Mouse (Mus musculus) neural tube, embryonic 11.5 days (tissue): ENCODE measurements around the gene Adora2a. TPM values are rescaled to one million over a fixed set of nuclear protein-coding genes. Genes with fewer than 3 reads are reported as not detected.
A peak's percentile ranks its signal among the peaks of the same experiment; 100 is the strongest.
"Not testable (repeated sequence)": the region's sequence is repeated elsewhere in the genome, so short reads cannot be mapped to it uniquely, and the experiment has no call there.

Experiments used
- ATAC-seq: fragments of 200-750 bp; cut with Nextera tagmentation; 2 replicates; pipeline ENCODE4 v1.8.0; 2017; ENCODE audit warnings: moderate number of reproducible peaks, mild to moderate bottlenecking, moderate TSS enrichment, moderate library complexity; ENCODE audit not compliant: insufficient read depth, low FRiP score, low TSS enrichment
- DNase-seq: peaks from one replicate; pipeline ENCODE4 v3.0.0-alpha.2; 2015; ENCODE audit warnings: low spot score
- H3K27ac ChIP-seq: fragments of 300-500 bp; sonication (generic); 2 replicates; pipeline ENCODE4 v1.5.1; 2014; ENCODE audit warnings: low read depth, mild to moderate bottlenecking, low read length
- H3K27me3 ChIP-seq: fragments of 300-500 bp; sonication (generic); 2 replicates; pipeline ENCODE4 v1.6.1; 2014; ENCODE audit warnings: mild to moderate bottlenecking, low read length, mixed read lengths; ENCODE audit not compliant: control insufficient read depth, insufficient read depth
- H3K36me3 ChIP-seq: fragments of 300-500 bp; sonication (generic); 2 replicates; pipeline ENCODE4 v1.6.1; 2014; ENCODE audit warnings: mild to moderate bottlenecking, low read length, moderate library complexity, mixed read lengths; ENCODE audit not compliant: control insufficient read depth, insufficient read depth
- H3K4me1 ChIP-seq: fragments of 300-500 bp; sonication (generic); 2 replicates; pipeline ENCODE4 v1.6.1; 2014; ENCODE audit warnings: low read length, mixed read lengths; ENCODE audit not compliant: control insufficient read depth, insufficient read depth
- H3K4me2 ChIP-seq: fragments of 300-500 bp; sonication (generic); 2 replicates; pipeline ENCODE4 v1.6.1; 2014; ENCODE audit warnings: low read depth, mild to moderate bottlenecking, moderate library complexity
- H3K4me3 ChIP-seq: fragments of 300-500 bp; sonication (generic); 2 replicates; pipeline ENCODE4 v1.5.1; 2014; ENCODE audit warnings: low read depth, low read length
- H3K9ac ChIP-seq: fragments of 300-500 bp; sonication (generic); 2 replicates; pipeline ENCODE4 v1.6.1; 2014; ENCODE audit warnings: mild to moderate bottlenecking, low read length
- H3K9me3 ChIP-seq: fragments of 300-500 bp; sonication (generic); 2 replicates; pipeline ENCODE4 v1.6.1; 2016; ENCODE audit warnings: low read length; ENCODE audit not compliant: control insufficient read depth
- WGBS: fragments of 180-500 bp; shearing (Covaris S2); extraction: QIAGEN DNeasy Blood & Tissue Kit; methylation state at CpG from one replicate; pipeline ENCODE4 v1.1.7; 2014; 5-methylcytosine and 5-hydroxymethylcytosine counted together
- polyA plus RNA-seq: library from polyadenylated mRNA; unstranded; fragments of >200 nt; fragmentation: Nextera tagmentation; extraction: Ambion mirVana; gene quantifications from 2 replicates; pipeline ENCODE4 v1.2.1, GENCODE M21; 2014

The Adora2a gene
- polyA plus RNA-seq, 1 experiment from 2014 or later: 4.5 TPM

DNA sequence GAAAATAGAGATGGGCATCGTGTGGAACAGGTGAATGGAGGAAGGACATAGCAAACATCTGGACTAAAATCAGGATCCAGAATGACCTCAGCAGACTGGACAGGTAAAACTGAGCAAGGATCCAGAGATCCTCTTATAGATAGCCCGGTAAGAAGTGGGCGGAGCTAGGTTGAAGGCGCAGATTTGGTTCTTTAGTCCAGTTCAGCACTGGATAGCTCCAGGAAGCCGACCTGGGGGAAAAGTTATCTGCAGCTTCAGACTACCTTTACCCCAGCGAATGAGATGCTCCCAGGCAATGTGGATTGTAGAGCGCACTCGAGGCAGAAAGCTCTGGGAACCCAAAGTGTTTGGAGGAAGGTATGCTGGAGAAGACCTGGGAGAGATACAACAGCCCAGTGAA, 25.3 kb downstream of the Adora2a start:
- Histone ChIP-seq H3K36me3 (no peaks in the 10 kb centered on the region), H3K4me1 (no peaks in the 10 kb centered on the region), H3K4me3 (no peak overlapping the region), H3K27me3 (no peaks in the 10 kb centered on the region), H3K4me2 (no peak overlapping the region), H3K27ac (no peak overlapping the region), H3K9ac (no peak overlapping the region), H3K9me3 (no peaks in the 10 kb centered on the region)
- WGBS: 41% methylated on average over 8 of the region's 8 CpGs
- ATAC-seq: no peak
- no peak for DNase-seq

DNA sequence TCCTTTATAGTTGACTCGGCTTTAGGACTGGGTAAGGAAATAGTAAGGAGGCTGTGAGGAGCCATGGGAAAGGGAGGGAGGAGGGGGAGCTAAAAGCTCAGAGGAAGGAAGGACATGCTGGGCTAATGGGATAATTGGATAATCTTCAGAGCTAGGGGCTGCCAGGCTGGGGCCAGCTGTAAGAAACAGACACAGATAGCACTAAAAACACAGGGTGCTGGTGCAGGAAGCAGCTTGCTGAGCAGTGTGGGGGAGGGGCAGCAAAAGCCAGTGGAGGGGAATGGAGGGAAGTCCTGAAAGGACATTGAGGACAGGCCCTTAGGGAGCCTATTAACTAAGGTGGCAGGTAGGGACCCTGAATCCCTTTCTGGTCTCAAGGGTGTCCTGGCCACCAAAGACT, 27.9 kb downstream of the Adora2a start:
- DNase-seq, H3K4me2 ChIP-seq, H3K9me3 ChIP-seq, H3K4me3 ChIP-seq, H3K4me1 ChIP-seq, ATAC-seq, H3K36me3 ChIP-seq, H3K27me3 ChIP-seq, H3K9ac ChIP-seq, H3K27ac ChIP-seq: not testable (repeated sequence)
- WGBS: 83% methylated on average over 1 of the region's 1 CpGs

DNA sequence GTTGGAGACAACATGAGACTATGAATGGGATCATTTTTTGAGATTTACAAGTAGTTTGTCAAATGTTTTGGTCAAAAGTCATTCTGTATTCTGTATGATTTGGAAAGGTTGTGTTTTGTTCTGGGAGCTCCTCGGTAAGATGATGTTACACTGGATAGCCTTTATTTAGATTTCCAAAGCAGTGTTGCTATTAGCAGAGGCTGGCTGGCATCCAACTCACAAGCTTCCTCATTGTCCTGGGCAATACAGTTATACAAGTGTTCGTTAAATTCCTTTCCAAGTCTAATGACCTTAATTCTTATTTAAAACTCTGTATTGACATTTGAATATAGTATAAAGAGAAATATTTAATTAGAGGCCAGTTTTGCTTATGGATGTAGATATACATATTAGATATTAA, 28.6 kb downstream of the Adora2a start:
- H3K9me3 ChIP-seq: no peaks in the 10 kb centered on the region
- no peaks in the 10 kb centered on the region for H3K27me3 ChIP-seq
- 92% methylated on average over 2 of the region's 2 CpGs for WGBS
- DNase-seq (no peak), ATAC-seq (no peak)
- H3K4me3 ChIP-seq: no peak overlapping the region
- no peak overlapping the region for H3K4me2 ChIP-seq
- no peak overlapping the region for H3K9ac ChIP-seq
- no peak overlapping the region for H3K27ac ChIP-seq
- H3K36me3 ChIP-seq: no peaks in the 10 kb centered on the region
- no peaks in the 10 kb centered on the region for H3K4me1 ChIP-seq

DNA sequence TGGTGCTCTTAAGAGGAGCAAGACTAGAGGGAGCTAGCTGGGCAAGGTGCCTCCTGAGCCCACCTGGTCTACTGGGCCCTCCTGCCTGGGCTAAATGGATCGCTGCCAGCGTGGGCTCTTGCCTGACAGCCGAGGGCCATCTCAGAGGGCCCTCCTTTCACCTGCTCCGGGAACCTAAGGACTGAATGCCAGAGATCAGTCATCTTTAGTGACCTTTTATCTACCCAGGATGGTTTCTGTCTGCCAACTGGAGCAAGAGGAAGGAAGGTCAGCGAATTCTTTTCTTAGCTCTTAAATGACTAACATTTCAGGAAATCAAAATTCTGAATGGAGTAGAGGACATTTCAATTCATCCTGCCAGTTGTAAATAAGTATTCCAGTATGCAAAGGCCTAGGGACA, 33.9 kb downstream of the Adora2a start:
- DNase-seq: no peak
- 88% methylated on average over 5 of the region's 5 CpGs for WGBS

GRCm38 (mm10) chr10:75352541-75352940, 35.9 kb downstream of the Adora2a start:
- ATAC-seq (no peak), DNase-seq (no peak)
- Histone ChIP-seq H3K9ac (no peak overlapping the region), H3K4me2 (no peak overlapping the region), H3K9me3 (no peaks in the 10 kb centered on the region), H3K27me3 (no peaks in the 10 kb centered on the region), H3K4me3 (no peak overlapping the region), H3K4me1 (no peaks in the 10 kb centered on the region), H3K36me3 (no peaks in the 10 kb centered on the region), H3K27ac (no peak overlapping the region)
- 95% methylated on average over 12 of the region's 12 CpGs for WGBS

More for the DNA sequence above, 33.9 kb downstream of the Adora2a start:
- ATAC-seq: no peak
- Histone ChIP-seq H3K9me3 (no peaks in the 10 kb centered on the region), H3K4me2 (no peak overlapping the region), H3K36me3 (no peaks in the 10 kb centered on the region), H3K4me1 (no peaks in the 10 kb centered on the region), H3K4me3 (no peak overlapping the region), H3K27me3 (no peaks in the 10 kb centered on the region), H3K9ac (no peak overlapping the region), H3K27ac (no peak overlapping the region)

- not testable (repeated sequence) for DNase-seq, H3K4me1 ChIP-seq, H3K27ac ChIP-seq, ATAC-seq, H3K36me3 ChIP-seq, H3K4me2 ChIP-seq, H3K27me3 ChIP-seq, H3K4me3 ChIP-seq, H3K9ac ChIP-seq, H3K9me3 ChIP-seq
- WGBS: 72% methylated on average over 7 of the region's 9 CpGs
Observed at GRCm38 (mm10) chr10:75353838-75354241, 37.2 kb downstream of the Adora2a start.

DNA sequence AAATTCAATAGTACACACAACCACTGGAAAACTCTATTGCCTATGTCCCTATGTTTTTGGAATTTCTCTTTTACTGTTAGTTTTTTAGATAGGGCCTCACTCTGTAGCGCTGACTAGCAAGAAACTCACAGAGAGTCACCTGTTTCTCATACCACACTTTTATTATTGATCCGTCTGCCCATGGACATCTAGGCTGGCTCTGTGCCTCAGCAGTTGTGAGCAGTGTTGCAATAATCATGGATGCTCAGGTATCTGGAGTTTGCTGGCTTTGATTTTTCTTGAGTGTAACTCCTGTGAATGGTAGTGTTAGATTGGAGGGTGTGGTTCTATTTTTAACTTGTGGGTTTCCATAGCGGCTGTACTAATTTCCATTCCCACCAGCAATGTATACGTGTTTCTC, 38.7 kb downstream of the Adora2a start:
- no peaks in the 10 kb centered on the region for H3K36me3 ChIP-seq
- H3K4me2 ChIP-seq: no peak overlapping the region
- no peaks in the 10 kb centered on the region for H3K9me3 ChIP-seq
- DNase-seq: no peak
- WGBS: 81% methylated on average over 4 of the region's 4 CpGs
- H3K4me1 ChIP-seq: no peaks in the 10 kb centered on the region
- ATAC-seq: no peak
- no peak overlapping the region for H3K4me3 ChIP-seq
- no peaks in the 10 kb centered on the region for H3K27me3 ChIP-seq
- no peak overlapping the region for H3K9ac ChIP-seq
- no peak overlapping the region for H3K27ac ChIP-seq

DNA sequence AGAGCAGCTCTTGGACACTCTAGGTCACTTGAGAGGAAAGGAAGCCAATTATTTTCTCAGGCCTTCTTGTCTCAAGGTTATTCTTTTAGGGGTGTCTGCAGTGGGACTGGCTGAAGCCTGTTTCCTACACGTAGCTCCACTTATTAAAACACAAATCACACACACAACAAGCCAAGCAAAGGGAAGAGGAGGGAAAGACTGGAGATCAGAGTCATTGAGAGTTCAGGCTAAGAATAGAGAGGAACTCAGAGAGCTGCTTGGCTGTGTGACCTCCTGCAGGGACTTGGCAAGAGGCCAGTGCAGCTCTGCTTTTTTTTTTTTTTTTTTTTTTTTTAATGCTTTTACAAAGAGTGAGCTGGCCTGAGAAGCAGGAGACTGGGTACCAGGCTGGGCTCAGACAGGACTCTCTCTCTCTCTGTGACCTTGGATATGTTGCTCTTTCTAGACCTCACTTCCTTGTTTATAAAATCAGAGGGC, 47.6 kb downstream of the Adora2a start:
- WGBS: 35% methylated on average over 1 of the region's 1 CpGs

DNA sequence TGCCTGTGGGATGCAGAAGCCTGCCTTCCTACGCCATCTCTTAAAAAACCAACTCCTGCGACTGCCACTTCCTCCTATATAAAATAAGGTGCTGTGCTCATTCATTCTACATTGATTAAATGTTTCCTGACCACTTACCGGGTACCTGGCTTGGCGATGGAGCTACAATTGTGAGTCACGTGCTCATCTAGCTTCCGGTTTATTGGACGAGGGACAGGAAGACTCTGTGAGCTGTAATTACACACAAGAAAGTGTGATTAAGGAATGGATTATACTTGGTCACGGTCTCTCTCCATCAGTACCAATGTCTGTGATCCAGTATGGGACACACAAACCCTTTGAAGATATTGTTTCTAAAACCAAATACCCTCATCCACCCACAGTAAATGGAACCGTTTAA, 48.1 kb downstream of the Adora2a start:
- Histone ChIP-seq H3K4me1 (0 out of 2 replicates have a peak, but pooled peaks cover 3% of the 10 kb centered on the region), H3K4me3 (no peak overlapping the region), H3K27ac (no peak overlapping the region), H3K9ac (no peak overlapping the region), H3K4me2 (no peak overlapping the region), H3K36me3 (no peaks in the 10 kb centered on the region), H3K27me3 (no peaks in the 10 kb centered on the region), H3K9me3 (no peaks in the 10 kb centered on the region)
- 90% methylated on average over 9 of the region's 9 CpGs for WGBS
- DNase-seq: no peak
- peak; percentile 38; the same call in 1 of the 2 replicates for ATAC-seq

More for the DNA sequence above, 47.6 kb downstream of the Adora2a start:
- H3K4me3 ChIP-seq, H3K4me2 ChIP-seq, H3K9me3 ChIP-seq, H3K4me1 ChIP-seq, H3K9ac ChIP-seq, H3K27me3 ChIP-seq, H3K36me3 ChIP-seq, H3K27ac ChIP-seq: not testable (repeated sequence)
- ATAC-seq: peak; percentile 79
- peak; percentile 54 for DNase-seq
